Mouse (Mus musculus) heart, embryonic 10.5 days (tissue): ENCODE measurements around the gene Gprin1. TPM values are rescaled to one million over a fixed set of nuclear protein-coding genes. Genes with fewer than 3 reads are reported as not detected.
"Not testable (repeated sequence)": the region's sequence is repeated elsewhere in the genome, so short reads cannot be mapped to it uniquely, and the experiment has no call there.

Experiments used
- DNase-seq: peaks from one replicate; pipeline ENCODE4 v3.0.0-alpha.2; 2017; ENCODE audit warnings: low spot score
- H3K27ac ChIP-seq: fragments of 300-500 bp; sonication (generic); 2 replicates; pipeline ENCODE4 v1.5.1; 2016; ENCODE audit warnings: mild to moderate bottlenecking
- H3K27me3 ChIP-seq: fragments of 300-500 bp; sonication (generic); 2 replicates; pipeline ENCODE4 v1.6.1; 2016; ENCODE audit warnings: mild to moderate bottlenecking; ENCODE audit not compliant: poor library complexity, insufficient read depth, severe bottlenecking
- H3K36me3 ChIP-seq: fragments of 300-500 bp; sonication (generic); 2 replicates; pipeline ENCODE4 v1.6.1; 2016; ENCODE audit warnings: mild to moderate bottlenecking, moderate library complexity
- H3K4me1 ChIP-seq: fragments of 300-500 bp; sonication (generic); 2 replicates; pipeline ENCODE4 v1.6.1; 2016; ENCODE audit warnings: mild to moderate bottlenecking
- H3K4me3 ChIP-seq: fragments of 300-500 bp; sonication (generic); 2 replicates; pipeline ENCODE4 v1.5.1; 2016; ENCODE audit warnings: mild to moderate bottlenecking, moderate library complexity
- H3K9me3 ChIP-seq: fragments of 300-500 bp; sonication (generic); 2 replicates; pipeline ENCODE4 v1.6.1; 2016; ENCODE audit warnings: mild to moderate bottlenecking, moderate library complexity
- WGBS: fragments of 180-500 bp; shearing (Covaris S2); methylation state at CpG from one replicate; pipeline ENCODE4 v1.1.7; 2016; 5-methylcytosine and 5-hydroxymethylcytosine counted together
- polyA plus RNA-seq: library from polyadenylated mRNA; unstranded; fragments of >200 nt; fragmentation: Nextera tagmentation; extraction: Ambion mirVana; gene quantifications from 2 replicates; pipeline ENCODE4 v1.2.1, GENCODE M21; 2016

The Gprin1 gene
- 0.03 and 0.06 TPM in 2 replicates for polyA plus RNA-seq

- WGBS: 2% methylated on average over 29 of the region's 29 CpGs
- H3K27me3 ChIP-seq: peaks cover 88% of the 10 kb centered on the region
- H3K9me3 ChIP-seq: no peaks in the 10 kb centered on the region
- H3K36me3 ChIP-seq: no peaks in the 10 kb centered on the region
- no peak within 1 kb of the TSS for H3K27ac ChIP-seq
- DNase-seq: no peak
- peaks cover 19% of the 10 kb centered on the region for H3K4me1 ChIP-seq
- H3K4me3 ChIP-seq: peak within 1 kb of the TSS; percentile 70
These were observed at the start of gene Gprin1 for GRCm38 (mm10) chr13:54749864-54750411. Gene Gprin1 (minus strand): TSS chr13:54749874.

GRCm38 (mm10) chr13:54798740-54799139 lies 49.1 kb upstream of the Gprin1 start:
- no peaks in the 10 kb centered on the region for H3K9me3 ChIP-seq
- 49% methylated on average over 10 of the region's 10 CpGs for WGBS
- H3K27me3 ChIP-seq: peaks cover 44% of the 10 kb centered on the region
- DNase-seq: no peak
- H3K27ac ChIP-seq: no peak overlapping the region
- no peaks in the 10 kb centered on the region for H3K36me3 ChIP-seq
- no peak overlapping the region for H3K4me3 ChIP-seq
- no peaks in the 10 kb centered on the region for H3K4me1 ChIP-seq

DNA sequence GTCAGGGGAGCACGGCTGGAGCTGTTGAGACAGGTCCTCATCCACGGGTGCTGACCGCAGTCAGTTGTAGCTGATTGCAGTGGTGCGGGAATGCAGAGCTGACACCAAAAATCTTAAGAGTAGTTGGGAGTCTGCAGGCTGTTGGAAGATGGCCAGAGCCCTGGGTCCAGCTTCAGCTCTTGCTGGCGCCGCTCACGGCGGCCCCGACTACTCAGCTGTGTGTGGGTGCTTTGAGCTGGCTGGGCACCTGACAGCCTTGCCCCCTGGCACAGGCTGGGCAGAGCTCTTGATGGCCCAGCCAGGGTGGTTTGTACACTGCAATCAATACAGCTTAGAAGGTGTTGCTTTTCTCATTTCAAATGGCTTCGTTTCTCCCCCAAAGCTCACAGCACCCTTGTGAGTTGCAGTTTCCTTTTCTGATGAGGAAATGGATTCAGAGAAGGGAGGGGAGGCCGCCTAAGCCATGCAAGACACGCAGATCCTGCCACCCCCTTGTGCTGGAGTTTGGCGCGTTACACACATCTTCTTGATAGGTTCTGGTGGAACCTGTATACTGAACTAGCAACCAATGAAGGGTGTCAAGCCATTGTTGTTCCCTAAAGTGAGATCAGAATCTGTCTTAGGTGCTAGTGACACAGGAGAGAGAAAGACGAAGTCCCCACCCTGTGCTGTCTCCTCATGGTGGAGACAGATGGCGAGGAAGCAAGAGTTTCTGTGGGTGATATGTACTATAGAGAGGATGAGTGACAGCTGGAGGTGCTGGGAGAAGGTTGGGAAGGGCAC lies 48.4 kb upstream of the Gprin1 start:
- H3K27me3 ChIP-seq: peaks cover 49% of the 10 kb centered on the region
- H3K27ac ChIP-seq: no peak overlapping the region
- H3K9me3 ChIP-seq: no peaks in the 10 kb centered on the region
- no peak for DNase-seq
- no peak overlapping the region for H3K4me3 ChIP-seq
- no peaks in the 10 kb centered on the region for H3K36me3 ChIP-seq
- WGBS: 71% methylated on average over 16 of the region's 16 CpGs
- H3K4me1 ChIP-seq: no peaks in the 10 kb centered on the region

GRCm38 (mm10) chr13:54797356-54797755 lies 47.7 kb upstream of the Gprin1 start:
- DNase-seq: no peak
- peaks cover 7% of the 10 kb centered on the region for H3K4me1 ChIP-seq
- WGBS: 44% methylated on average over 4 of the region's 4 CpGs
- H3K4me3 ChIP-seq: no peak overlapping the region
- H3K9me3 ChIP-seq: no peaks in the 10 kb centered on the region
- H3K36me3 ChIP-seq: no peaks in the 10 kb centered on the region
- peaks cover 56% of the 10 kb centered on the region for H3K27me3 ChIP-seq
- no peak overlapping the region for H3K27ac ChIP-seq

DNA sequence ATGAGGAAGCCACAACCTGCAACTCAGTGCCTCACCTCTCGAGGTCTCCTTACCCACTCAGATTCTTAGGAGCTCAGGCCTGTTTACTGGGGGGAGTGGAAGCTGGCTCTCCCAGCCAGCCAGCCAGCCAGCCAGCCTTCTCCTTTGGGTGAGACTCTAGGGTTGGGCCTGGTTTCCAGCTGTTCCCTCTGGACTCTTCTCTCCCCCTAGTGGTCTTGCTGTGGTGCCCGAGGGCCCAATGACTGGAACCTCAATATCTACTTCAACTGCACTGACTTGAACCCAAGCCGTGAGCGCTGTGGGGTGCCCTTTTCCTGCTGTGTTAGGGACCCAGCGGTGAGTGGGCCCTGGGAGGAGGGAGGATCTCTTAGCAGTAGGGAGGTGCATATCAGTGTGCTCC lies 45.2 kb upstream of the Gprin1 start:
- WGBS: 46% methylated on average over 5 of the region's 5 CpGs
- H3K4me3 ChIP-seq: no peak overlapping the region
- H3K27me3 ChIP-seq: peaks cover 81% of the 10 kb centered on the region
- H3K4me1 ChIP-seq: peaks cover 13% of the 10 kb centered on the region
- no peak overlapping the region for H3K27ac ChIP-seq
- no peak for DNase-seq
- no peaks in the 10 kb centered on the region for H3K36me3 ChIP-seq
- no peaks in the 10 kb centered on the region for H3K9me3 ChIP-seq

DNA sequence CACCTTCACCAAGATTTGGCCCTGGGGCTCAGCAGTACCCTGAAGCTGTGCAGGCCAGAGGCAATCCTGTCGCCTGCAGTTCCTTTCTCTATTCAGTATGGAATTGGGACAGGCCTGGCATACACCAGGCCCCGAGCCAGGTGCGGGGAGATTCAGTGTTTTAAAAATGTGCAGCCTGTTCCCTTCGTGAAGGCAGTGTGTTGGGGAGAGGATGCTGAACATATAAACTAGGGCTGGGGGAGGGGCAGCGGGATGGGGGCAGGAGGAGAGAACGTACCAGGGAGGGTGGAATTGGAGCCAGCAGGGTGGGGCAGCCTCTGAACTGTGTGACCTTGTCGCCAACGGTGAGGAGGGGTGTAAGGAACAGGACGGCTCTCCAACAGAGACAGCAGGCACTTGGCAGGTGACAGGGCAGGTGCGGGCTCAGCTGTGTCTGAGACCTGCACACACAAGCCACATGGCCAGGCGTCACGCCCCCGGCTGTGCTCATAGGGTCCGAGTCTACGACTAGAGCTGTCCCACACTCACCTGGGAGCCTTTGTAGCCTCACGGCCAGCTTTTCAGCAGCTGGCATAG lies 44.4 kb upstream of the Gprin1 start:
- Histone ChIP-seq H3K36me3 (no peaks in the 10 kb centered on the region), H3K27ac (no peak overlapping the region), H3K4me3 (no peak overlapping the region), H3K27me3 (peaks cover 80% of the 10 kb centered on the region), H3K4me1 (peaks cover 21% of the 10 kb centered on the region), H3K9me3 (no peaks in the 10 kb centered on the region)
- no peak for DNase-seq
- WGBS: 80% methylated on average over 16 of the region's 16 CpGs

- no peaks in the 10 kb centered on the region for H3K9me3 ChIP-seq
- 16% methylated on average over 21 of the region's 21 CpGs for WGBS
- no peaks in the 10 kb centered on the region for H3K36me3 ChIP-seq
- DNase-seq: no peak
- no peak overlapping the region for H3K27ac ChIP-seq
- peaks cover 72% of the 10 kb centered on the region for H3K27me3 ChIP-seq
- peaks cover 25% of the 10 kb centered on the region for H3K4me1 ChIP-seq
- H3K4me3 ChIP-seq: no peak overlapping the region
These were observed 42.9 kb upstream of the Gprin1 start for GRCm38 (mm10) chr13:54792259-54793230.

- peaks cover 63% of the 10 kb centered on the region for H3K27me3 ChIP-seq
These were observed 40.1 kb upstream of the Gprin1 start for GRCm38 (mm10) chr13:54789561-54790397.

GRCm38 (mm10) chr13:54788740-54789560 lies 39.3 kb upstream of the Gprin1 start, which contains the start of gene Tspan17:
Gene Tspan17 (plus strand): TSS chr13:54789377.
- peak; percentile 99 for DNase-seq
- peak within 1 kb of the TSS; percentile 67 for H3K27ac ChIP-seq
- no peaks in the 10 kb centered on the region for H3K9me3 ChIP-seq
- WGBS: 2% methylated on average over 48 of the region's 49 CpGs
- H3K4me1 ChIP-seq: peaks cover 25% of the 10 kb centered on the region
- peak within 1 kb of the TSS; percentile 72 for H3K4me3 ChIP-seq
- peaks cover 54% of the 10 kb centered on the region for H3K27me3 ChIP-seq
- H3K36me3 ChIP-seq: no peaks in the 10 kb centered on the region

More at GRCm38 (mm10) chr13:54789561-54790397, 40.1 kb upstream of the Gprin1 start:
- peak overlapping the region; percentile 67 for H3K27ac ChIP-seq
- H3K9me3 ChIP-seq: no peaks in the 10 kb centered on the region
- 2% methylated on average over 38 of the region's 38 CpGs for WGBS
- DNase-seq: no peak
- no peaks in the 10 kb centered on the region for H3K36me3 ChIP-seq
- peaks cover 25% of the 10 kb centered on the region for H3K4me1 ChIP-seq
- peak overlapping the region; percentile 72 for H3K4me3 ChIP-seq

DNA sequence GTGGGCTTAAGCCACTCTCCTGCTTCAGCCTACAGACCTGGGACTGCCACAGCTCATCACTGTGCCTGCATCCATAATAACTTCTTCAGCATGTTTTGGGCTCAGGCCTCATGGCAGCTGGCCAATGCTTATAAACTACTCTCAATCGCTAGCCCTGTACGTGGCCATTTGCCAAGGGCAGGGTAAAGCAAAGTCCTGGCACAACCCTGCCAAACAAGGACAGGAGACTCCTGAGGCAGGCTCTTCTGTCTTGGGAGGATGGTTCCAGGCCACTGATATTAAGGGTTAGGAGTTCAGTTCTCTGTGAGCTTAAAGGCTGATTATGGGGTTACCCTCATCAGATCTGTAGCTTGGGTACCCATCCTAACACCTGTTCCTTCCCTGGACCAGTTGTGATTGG lies 37.9 kb upstream of the Gprin1 start:
- WGBS: 81% methylated on average over 2 of the region's 2 CpGs

DNA sequence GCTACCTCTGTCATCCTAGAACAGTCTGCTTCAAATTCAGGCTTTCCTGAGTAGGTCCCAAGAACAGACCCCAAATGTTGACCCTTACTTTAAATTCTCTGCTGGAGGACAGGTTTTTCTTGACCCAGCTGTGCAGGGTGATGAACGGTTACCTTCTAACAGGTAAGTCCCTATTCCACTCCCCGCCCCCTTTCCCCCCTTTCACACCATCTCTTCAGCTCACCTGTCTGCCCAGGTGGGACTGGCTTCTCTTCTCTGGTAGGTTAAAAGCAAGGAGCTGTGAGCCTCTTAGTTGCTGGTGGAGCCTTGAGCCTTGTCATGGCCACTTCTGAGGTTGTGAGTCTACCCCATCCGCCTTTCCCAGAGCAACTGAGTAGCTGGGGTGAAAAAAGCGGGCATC lies 34.0 kb upstream of the Gprin1 start, which contains the start of gene Eif4e1b:
TSS of gene Eif4e1b (plus strand) at position 301 of the 400 bp plus-strand sequence.
- peaks cover 9% of the 10 kb centered on the region; the same call in 1 of the 2 replicates for H3K27me3 ChIP-seq
- DNase-seq: no peak
- no peaks in the 10 kb centered on the region for H3K36me3 ChIP-seq
- H3K9me3 ChIP-seq: no peaks in the 10 kb centered on the region
- H3K27ac ChIP-seq: no peak within 1 kb of the TSS
- WGBS: 75% methylated on average over 4 of the region's 4 CpGs
- no peak within 1 kb of the TSS for H3K4me3 ChIP-seq
- H3K4me1 ChIP-seq: peaks cover under 1% of the 10 kb centered on the region; the same call in 1 of the 2 replicates

More for the DNA sequence above, 37.9 kb upstream of the Gprin1 start:
- Histone ChIP-seq H3K27me3 (peaks cover 41% of the 10 kb centered on the region), H3K4me1 (peaks cover 21% of the 10 kb centered on the region)
- not testable (repeated sequence) for H3K4me3 ChIP-seq, H3K27ac ChIP-seq, H3K36me3 ChIP-seq, H3K9me3 ChIP-seq, DNase-seq
